Mouse (Mus musculus) layer of hippocampus, adult 8-10 months (tissue): Measurements from ENCODE around the gene Fxyd6. TPM values are rescaled to one million over a fixed set of nuclear protein-coding genes. Genes with fewer than 3 reads are reported as not detected.

Source experiments
- total RNA-seq, 4 experiments: library from RNA; stranded (reverse); gene quantifications; 2 replicates each; pipeline ENCODE4 v1.2.4; 2022

Fxyd6 gene
- total RNA-seq, 4 experiments from 2014 or later, result 87.3 to 98.5 (median 93.0) TPM

Other genes with a start within 250 kb of the Fxyd6 start
- gene Scn4b, start 231.8 kb upstream of the Fxyd6 start, total RNA-seq, result 10 to 100 TPM; 14.6 to 17.4 (median 15.7) TPM
- 1 to 10 TPM in 1 of 4 experiments, under 1 TPM in 3; 0.43 to 1.0 (median 0.59) TPM for gene BC049352, start 188.2 kb upstream of the Fxyd6 start, total RNA-seq
- gene Tmprss4, start 166.1 kb upstream of the Fxyd6 start, total RNA-seq, result not detected
- 10 to 100 TPM in 1 of 4 experiments, 1 to 10 TPM in 3; 1.8 to 10.0 (median 6.1) TPM for gene Il10ra, start 101.0 kb upstream of the Fxyd6 start, total RNA-seq
- gene Tmprss13, start 51.1 kb upstream of the Fxyd6 start, total RNA-seq, result not detected
- 1 to 10 TPM; 4.9 to 8.5 (median 7.9) TPM for gene Fxyd2, start 29.5 kb downstream of the Fxyd6 start, total RNA-seq
- gene Dscaml1, start 56.4 kb downstream of the Fxyd6 start, total RNA-seq, result 100 to 1,000 TPM in 1 of 4 experiments, 10 to 100 TPM in 3; 84.0 to 101 (median 88.8) TPM